Mouse (Mus musculus) lung, embryonic 16.5 days (tissue): ENCODE results near the gene Rnf7. TPM values are rescaled to one million over a fixed set of nuclear protein-coding genes. Genes with fewer than 3 reads are reported as not detected.
"Not testable (repeated sequence)": the region's sequence is repeated elsewhere in the genome, so short reads cannot be mapped to it uniquely, and the experiment has no call there.

Experiments
- ATAC-seq: fragments of 200-750 bp; cut with Nextera tagmentation; 2 replicates; pipeline ENCODE4 v1.8.0; 2017; ENCODE audit warnings: low read depth, mild to moderate bottlenecking, moderate library complexity
- H3K27ac ChIP-seq: fragments of 300-500 bp; sonication (generic); 2 replicates; pipeline ENCODE4 v1.5.1; 2014; ENCODE audit warnings: mild to moderate bottlenecking, control low read depth, low read length
- H3K27me3 ChIP-seq: fragments of 300-500 bp; sonication (generic); 2 replicates; pipeline ENCODE4 v1.6.1; 2014; ENCODE audit warnings: low read depth, low read length, mixed read lengths; ENCODE audit not compliant: control insufficient read depth, insufficient read depth
- H3K36me3 ChIP-seq: fragments of 300-500 bp; sonication (generic); 2 replicates; pipeline ENCODE4 v1.6.1; 2014; ENCODE audit warnings: low read length; ENCODE audit not compliant: control insufficient read depth, insufficient read depth
- H3K4me1 ChIP-seq: fragments of 300-500 bp; sonication (generic); replicated peaks from 2 replicates; pipeline ENCODE4 v1.6.1; 2014; ENCODE audit warnings: low read length, mixed read lengths; ENCODE audit not compliant: control insufficient read depth, insufficient read depth
- H3K4me2 ChIP-seq: fragments of 300-500 bp; sonication (generic); 2 replicates; pipeline ENCODE4 v1.6.1; 2014; ENCODE audit warnings: low read depth, low read length, control low read depth
- H3K4me3 ChIP-seq: fragments of 300-500 bp; sonication (generic); 2 replicates; pipeline ENCODE4 v1.5.1; 2014; ENCODE audit warnings: mild to moderate bottlenecking, low read length, control low read depth
- H3K9ac ChIP-seq: fragments of 300-500 bp; sonication (generic); 2 replicates; pipeline ENCODE4 v1.6.1; 2014; ENCODE audit warnings: low read length, control low read depth
- H3K9me3 ChIP-seq: fragments of 300-500 bp; sonication (generic); 2 replicates; pipeline ENCODE4 v1.6.1; 2016; ENCODE audit warnings: low read length; ENCODE audit not compliant: control insufficient read depth
- WGBS: fragments of 180-500 bp; shearing (Covaris S2); extraction: QIAGEN DNeasy Blood & Tissue Kit; methylation state at CpG from one replicate; pipeline ENCODE4 v1.1.7; 2014; 5-methylcytosine and 5-hydroxymethylcytosine counted together
- polyA plus RNA-seq: library from polyadenylated mRNA; unstranded; fragments of >200 nt; fragmentation: Nextera tagmentation; extraction: Ambion mirVana; gene quantifications from 2 replicates; pipeline ENCODE4 v1.2.1, GENCODE M21; 2015

The Rnf7 gene
- polyA plus RNA-seq: 189 and 195 TPM in 2 replicates

- Histone ChIP-seq H3K4me3 (peak within 1 kb of the TSS; percentile 74), H3K27ac (peak within 1 kb of the TSS; percentile 81), H3K4me1 (peaks cover 5% of the 10 kb centered on the region; the same call in 1 of the 2 replicates), H3K27me3 (no peaks in the 10 kb centered on the region), H3K9me3 (no peaks in the 10 kb centered on the region), H3K9ac (peak within 1 kb of the TSS; percentile 87), H3K36me3 (no peaks in the 10 kb centered on the region), H3K4me2 (peak within 1 kb of the TSS; percentile 82)
- under 1% methylated on average over 72 of the region's 74 CpGs for WGBS
- ATAC-seq: peak; percentile 99
Observed at GRCm38 (mm10) chr9:96478071-96478888, at the start of gene Rnf7. Rnf7 (minus strand) TSS chr9:96478675.

- Histone ChIP-seq H3K27ac (no peak overlapping the region), H3K9me3 (no peaks in the 10 kb centered on the region), H3K9ac (no peak overlapping the region), H3K36me3 (no peaks in the 10 kb centered on the region), H3K4me2 (no peak overlapping the region), H3K4me1 (peaks cover 11% of the 10 kb centered on the region), H3K4me3 (no peak overlapping the region), H3K27me3 (no peaks in the 10 kb centered on the region)
- WGBS: 73% methylated on average over 4 of the region's 4 CpGs
- ATAC-seq: no peak
Observed at GRCm38 (mm10) chr9:96526011-96526410, 47.5 kb upstream of the Rnf7 start.

- Histone ChIP-seq H3K4me1 (peaks cover 3% of the 10 kb centered on the region; the same call in 1 of the 2 replicates), H3K27me3 (no peaks in the 10 kb centered on the region), H3K4me3 (no peak within 1 kb of the TSS), H3K36me3 (no peaks in the 10 kb centered on the region), H3K9ac (no peak within 1 kb of the TSS), H3K4me2 (no peak within 1 kb of the TSS), H3K9me3 (no peaks in the 10 kb centered on the region), H3K27ac (no peak within 1 kb of the TSS)
- peak; percentile 26; the same call in 1 of the 2 replicates for ATAC-seq
- 43% methylated on average over 12 of the region's 12 CpGs for WGBS
Observed at GRCm38 (mm10) chr9:96524972-96525506, 46.6 kb upstream of the Rnf7 start, which contains the start of gene Gm28729. Gm28729 (minus strand) TSS chr9:96525264.

- H3K27me3 ChIP-seq: no peaks in the 10 kb centered on the region
- no peak overlapping the region for H3K4me2 ChIP-seq
- H3K4me3 ChIP-seq: no peak overlapping the region
- H3K9ac ChIP-seq: no peak overlapping the region
- H3K27ac ChIP-seq: no peak overlapping the region
- peaks cover 3% of the 10 kb centered on the region; the same call in 1 of the 2 replicates for H3K4me1 ChIP-seq
- WGBS: 85% methylated on average over 5 of the region's 5 CpGs
- no peaks in the 10 kb centered on the region for H3K36me3 ChIP-seq
- ATAC-seq: no peak
- H3K9me3 ChIP-seq: no peaks in the 10 kb centered on the region
Observed at GRCm38 (mm10) chr9:96523148-96523547, 44.7 kb upstream of the Rnf7 start.

GRCm38 (mm10) chr9:96521574-96521973 lies 43.1 kb upstream of the Rnf7 start:
- H3K4me2 ChIP-seq, H3K27me3 ChIP-seq, H3K9ac ChIP-seq, H3K9me3 ChIP-seq, H3K4me1 ChIP-seq, H3K27ac ChIP-seq, ATAC-seq, H3K36me3 ChIP-seq, H3K4me3 ChIP-seq: not testable (repeated sequence)
- 77% methylated on average over 2 of the region's 2 CpGs for WGBS

- no peaks in the 10 kb centered on the region for H3K27me3 ChIP-seq
- no peak for ATAC-seq
- H3K4me1 ChIP-seq: no peaks in the 10 kb centered on the region
- H3K9me3 ChIP-seq: no peaks in the 10 kb centered on the region
- no peak overlapping the region for H3K27ac ChIP-seq
- no peak overlapping the region for H3K9ac ChIP-seq
- no peak overlapping the region for H3K4me2 ChIP-seq
- no peaks in the 10 kb centered on the region for H3K36me3 ChIP-seq
- WGBS: 30% methylated on average over 4 of the region's 4 CpGs
- H3K4me3 ChIP-seq: no peak overlapping the region
Observed at GRCm38 (mm10) chr9:96517429-96517828, 39.0 kb upstream of the Rnf7 start.

- no peak overlapping the region for H3K27ac ChIP-seq
- H3K9ac ChIP-seq: no peak overlapping the region
- H3K27me3 ChIP-seq: no peaks in the 10 kb centered on the region
- H3K4me1 ChIP-seq: no peaks in the 10 kb centered on the region
- H3K9me3 ChIP-seq: no peaks in the 10 kb centered on the region
- no peak overlapping the region for H3K4me2 ChIP-seq
- 60% methylated on average over 3 of the region's 3 CpGs for WGBS
- no peak overlapping the region for H3K4me3 ChIP-seq
- no peaks in the 10 kb centered on the region for H3K36me3 ChIP-seq
- no peak for ATAC-seq
Observed at GRCm38 (mm10) chr9:96516806-96517205, 38.3 kb upstream of the Rnf7 start.

- H3K4me3 ChIP-seq: no peak overlapping the region
- no peaks in the 10 kb centered on the region for H3K4me1 ChIP-seq
- no peaks in the 10 kb centered on the region for H3K9me3 ChIP-seq
- ATAC-seq: no peak
- WGBS: 80% methylated on average over 5 of the region's 5 CpGs
- H3K27ac ChIP-seq: no peak overlapping the region
- H3K4me2 ChIP-seq: no peak overlapping the region
- no peaks in the 10 kb centered on the region for H3K27me3 ChIP-seq
- no peaks in the 10 kb centered on the region for H3K36me3 ChIP-seq
- no peak overlapping the region for H3K9ac ChIP-seq
Observed at GRCm38 (mm10) chr9:96515737-96516136, 37.3 kb upstream of the Rnf7 start.

GRCm38 (mm10) chr9:96514278-96514677 lies 35.8 kb upstream of the Rnf7 start:
- H3K9me3 ChIP-seq: no peaks in the 10 kb centered on the region
- no peak overlapping the region for H3K4me3 ChIP-seq
- H3K36me3 ChIP-seq: no peaks in the 10 kb centered on the region
- no peaks in the 10 kb centered on the region for H3K27me3 ChIP-seq
- H3K27ac ChIP-seq: no peak overlapping the region
- no peaks in the 10 kb centered on the region for H3K4me1 ChIP-seq
- H3K4me2 ChIP-seq: no peak overlapping the region
- 65% methylated on average over 5 of the region's 5 CpGs for WGBS
- no peak for ATAC-seq
- H3K9ac ChIP-seq: no peak overlapping the region
